Mouse (Mus musculus) ovary, adult 10 weeks (tissue): Measurements from ENCODE around the gene Cfhr2. TPM values are rescaled to one million over a fixed set of nuclear protein-coding genes. Genes with fewer than 3 reads are reported as not detected.

Source experiments
- polyA plus RNA-seq: library from polyadenylated mRNA; stranded (reverse); fragments of 350-450 nt; fragmentation: Illumina TruSeq; extraction: RNeasy Lipid Tissue Mini Kit (QIAGEN cat#74804); gene quantifications from one replicate; pipeline ENCODE4 v1.2.3, GENCODE M21; 2014

Gene Cfhr2
- 2.0 TPM for polyA plus RNA-seq

GRCm38 (mm10) chr1:139858548-139858947 lies at the start of gene Cfhr2:
TSS of gene Cfhr2 (minus strand) at chr1:139858702.

DNA sequence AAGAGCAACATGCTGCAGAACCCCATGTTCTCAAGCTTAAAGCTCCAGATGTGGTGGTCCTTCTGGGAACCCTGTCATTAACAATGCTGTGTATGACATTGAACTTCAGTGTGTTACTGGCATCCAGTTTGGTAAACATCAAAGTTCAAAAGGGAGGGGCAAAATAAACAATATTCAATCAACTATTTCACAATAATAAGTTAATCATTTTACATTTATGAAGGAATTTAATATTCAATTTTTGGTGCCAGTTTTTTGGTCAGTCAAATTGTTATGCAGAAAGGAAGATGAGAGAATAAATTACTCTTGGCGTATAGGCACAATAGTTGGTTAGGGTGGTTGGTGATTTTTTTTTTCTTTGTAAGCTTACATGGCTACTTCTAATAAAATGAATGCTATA lies 77.4 kb downstream of the Cfhr2 start, which contains the start of gene Gm4788:
Gm4788 (minus strand) TSS at position 101 of the 400 bp plus-strand sequence.

Other genes starting within 250 kb of the Cfhr2 start
- gene Gm4788, start 77.5 kb downstream of the Cfhr2 start, polyA plus RNA-seq: 0.31 TPM